Mouse (Mus musculus): Measurements from ENCODE around the gene Slirp. TPM values are rescaled to one million over a fixed set of nuclear protein-coding genes. Genes with fewer than 3 reads are reported as not detected.

Slirp gene
- total and polyA plus RNA-seq, 2 experiments from 2014 or later, result 38.9 to 181 TPM

GRCm38 (mm10) chr12:87443115-87443699, 489 bp upstream of the Slirp start:
- Histone ChIP-seq H3K4me3 (ENCODE audit: low read depth, low read length) (peak overlapping the region; percentile 100), H3K4me1 (ENCODE audit: insufficient read depth, low read length) (peaks cover 15% of the 10 kb centered on the region), H3K9ac (replicated peaks; ENCODE audit: low read length, poor library complexity, severe bottlenecking) (peak overlapping the region; percentile 85), H3K27me3 (ENCODE audit: insufficient read depth, low read length) (no peaks in the 10 kb centered on the region), H3K4me2 (ENCODE audit: low read depth, low read length, poor library complexity, severe bottlenecking) (peak overlapping the region; percentile 76), H3K36me3 (ENCODE audit: insufficient read depth, low read length) (peaks cover 19% of the 10 kb centered on the region), H3K9me3 (ENCODE audit: low read length) (no peaks in the 10 kb centered on the region), H3K27ac (ENCODE audit: low read depth, low read length) (peak overlapping the region; percentile 88)
- peak; percentile 85 for ATAC-seq (ENCODE audit: low FRiP score)
- no peak for TF ChIP-seq CTCF (IDR thresholded peaks at IDR 0.05)
- DNase-seq (ENCODE audit: low spot score), result peak; percentile 69
- under 1% methylated on average over 33 of the region's 33 CpGs for WGBS

- ATAC-seq (ENCODE audit: low FRiP score), result peak; percentile 33
- WGBS, result 6% methylated on average over 16 of the region's 16 CpGs
Measured at GRCm38 (mm10) chr12:87444211-87444610, 515 bp downstream of the Slirp start.

GRCm38 (mm10) chr12:87449456-87449855, 5.8 kb downstream of the Slirp start:
- H3K27ac ChIP-seq (ENCODE audit: low read depth, low read length), result no peak overlapping the region
- H3K27me3 ChIP-seq (ENCODE audit: insufficient read depth, low read length), result no peaks in the 10 kb centered on the region
- DNase-seq (ENCODE audit: low spot score) (no peak), ATAC-seq (ENCODE audit: low FRiP score) (no peak)
- H3K9me3 ChIP-seq (ENCODE audit: low read length), result no peaks in the 10 kb centered on the region
- WGBS, result 90% methylated on average over 9 of the region's 9 CpGs
- no peak for TF ChIP-seq CTCF (IDR thresholded peaks at IDR 0.05)
- H3K4me1 ChIP-seq (ENCODE audit: insufficient read depth, low read length), result peaks cover 6% of the 10 kb centered on the region; the same call in 1 of the 2 replicates
- H3K9ac ChIP-seq (replicated peaks; ENCODE audit: low read length, poor library complexity, severe bottlenecking), result no peak overlapping the region
- no peak overlapping the region for H3K4me2 ChIP-seq (ENCODE audit: low read depth, low read length, poor library complexity, severe bottlenecking)
- H3K36me3 ChIP-seq (ENCODE audit: insufficient read depth, low read length), result peaks cover 51% of the 10 kb centered on the region
- no peak overlapping the region for H3K4me3 ChIP-seq (ENCODE audit: low read depth, low read length)

More at GRCm38 (mm10) chr12:87444211-87444610, 515 bp downstream of the Slirp start:
- H3K4me2 ChIP-seq (ENCODE audit: low read depth, low read length, poor library complexity, severe bottlenecking), result peak overlapping the region; percentile 76
- peak overlapping the region; percentile 88; the same call in 1 of the 2 replicates for H3K27ac ChIP-seq (ENCODE audit: low read depth, low read length)
- no peak for TF ChIP-seq CTCF (IDR thresholded peaks at IDR 0.05)
- no peaks in the 10 kb centered on the region for H3K27me3 ChIP-seq (ENCODE audit: insufficient read depth, low read length)
- DNase-seq (ENCODE audit: low spot score), result no peak
- peaks cover 24% of the 10 kb centered on the region for H3K36me3 ChIP-seq (ENCODE audit: insufficient read depth, low read length)
- H3K4me3 ChIP-seq (ENCODE audit: low read depth, low read length), result peak overlapping the region; percentile 100
- no peaks in the 10 kb centered on the region for H3K9me3 ChIP-seq (ENCODE audit: low read length)
- H3K4me1 ChIP-seq (ENCODE audit: insufficient read depth, low read length), result peaks cover 15% of the 10 kb centered on the region
- peak overlapping the region; percentile 85 for H3K9ac ChIP-seq (replicated peaks; ENCODE audit: low read length, poor library complexity, severe bottlenecking)

- no peaks in the 10 kb centered on the region for H3K4me1 ChIP-seq (ENCODE audit: insufficient read depth, low read length)
- TF ChIP-seq CTCF (IDR thresholded peaks at IDR 0.05), result no peak
- H3K27ac ChIP-seq (ENCODE audit: low read depth, low read length), result no peak overlapping the region
- no peak overlapping the region for H3K4me3 ChIP-seq (ENCODE audit: low read depth, low read length)
- ATAC-seq (ENCODE audit: low FRiP score), result no peak
- 92% methylated on average over 6 of the region's 6 CpGs for WGBS
- no peak overlapping the region for H3K9ac ChIP-seq (replicated peaks; ENCODE audit: low read length, poor library complexity, severe bottlenecking)
- no peak for DNase-seq (ENCODE audit: low spot score)
- H3K27me3 ChIP-seq (ENCODE audit: insufficient read depth, low read length), result no peaks in the 10 kb centered on the region
- no peak overlapping the region for H3K4me2 ChIP-seq (ENCODE audit: low read depth, low read length, poor library complexity, severe bottlenecking)
- H3K9me3 ChIP-seq (ENCODE audit: low read length), result no peaks in the 10 kb centered on the region
- H3K36me3 ChIP-seq (ENCODE audit: insufficient read depth, low read length), result peaks cover 26% of the 10 kb centered on the region
Measured at GRCm38 (mm10) chr12:87464678-87465297, 21.1 kb downstream of the Slirp start.

- no peak overlapping the region for H3K27ac ChIP-seq (ENCODE audit: low read depth, low read length)
- no peak for DNase-seq (ENCODE audit: low spot score)
- H3K9me3 ChIP-seq (ENCODE audit: low read length), result no peaks in the 10 kb centered on the region
- no peak overlapping the region for H3K4me3 ChIP-seq (ENCODE audit: low read depth, low read length)
- TF ChIP-seq CTCF (IDR thresholded peaks at IDR 0.05), result no peak
- 0 out of 2 replicates have a peak, but pooled peaks cover 5% of the 10 kb centered on the region for H3K36me3 ChIP-seq (ENCODE audit: insufficient read depth, low read length)
- peaks cover 4% of the 10 kb centered on the region; the same call in 1 of the 2 replicates for H3K4me1 ChIP-seq (ENCODE audit: insufficient read depth, low read length)
- H3K4me2 ChIP-seq (ENCODE audit: low read depth, low read length, poor library complexity, severe bottlenecking), result peak overlapping the region; percentile 56; the same call in 1 of the 2 replicates
- no peaks in the 10 kb centered on the region for H3K27me3 ChIP-seq (ENCODE audit: insufficient read depth, low read length)
- H3K9ac ChIP-seq (replicated peaks; ENCODE audit: low read length, poor library complexity, severe bottlenecking), result 0 out of 2 replicates have a peak overlapping the region, but pooled peaks have one; percentile 24
- ATAC-seq (ENCODE audit: low FRiP score), result no peak
- WGBS, result 75% methylated on average over 7 of the region's 7 CpGs
Measured at GRCm38 (mm10) chr12:87470263-87471136, 26.8 kb downstream of the Slirp start.
